Mouse (Mus musculus) kidney, adult 18-20 months (tissue): ENCODE data around the gene Podxl2.
A peak's percentile ranks its signal among the peaks of the same experiment; 100 is the strongest.

Experiments
- DNase-seq: peaks from one replicate; pipeline ENCODE4 v3.0.0; 2021

The Podxl2 gene

DNA sequence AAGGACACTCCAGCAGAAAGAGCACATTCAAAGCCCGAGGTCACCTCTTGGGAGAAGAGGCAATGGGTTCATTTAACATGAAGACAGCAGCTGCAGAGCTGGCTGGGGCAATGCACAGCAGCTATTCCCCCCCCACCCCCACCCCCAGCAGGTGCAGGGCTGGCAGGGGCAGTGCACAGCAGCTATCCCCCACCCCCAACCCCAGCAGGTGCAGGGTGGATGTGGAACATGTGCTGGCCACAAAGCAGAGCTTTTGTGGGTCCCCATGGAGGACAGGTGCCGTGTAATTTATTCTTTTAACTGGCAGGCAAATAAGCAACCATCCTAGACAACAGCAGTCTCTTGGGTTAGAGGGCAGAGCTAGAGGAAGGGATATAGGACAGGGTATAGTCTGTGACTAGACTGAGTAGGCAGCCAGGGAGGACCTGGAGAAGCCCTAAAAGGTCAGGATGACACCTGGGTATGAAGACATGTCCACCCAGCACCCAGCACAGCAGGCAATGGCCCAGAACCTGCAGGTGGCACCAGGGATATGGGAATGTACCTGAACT is 11.6 kb upstream of the Podxl2 start:
- DNase-seq, result no peak

GRCm38 (mm10) chr6:88885644-88886416 is 11.0 kb upstream of the Podxl2 start:
- no peak for DNase-seq

DNA sequence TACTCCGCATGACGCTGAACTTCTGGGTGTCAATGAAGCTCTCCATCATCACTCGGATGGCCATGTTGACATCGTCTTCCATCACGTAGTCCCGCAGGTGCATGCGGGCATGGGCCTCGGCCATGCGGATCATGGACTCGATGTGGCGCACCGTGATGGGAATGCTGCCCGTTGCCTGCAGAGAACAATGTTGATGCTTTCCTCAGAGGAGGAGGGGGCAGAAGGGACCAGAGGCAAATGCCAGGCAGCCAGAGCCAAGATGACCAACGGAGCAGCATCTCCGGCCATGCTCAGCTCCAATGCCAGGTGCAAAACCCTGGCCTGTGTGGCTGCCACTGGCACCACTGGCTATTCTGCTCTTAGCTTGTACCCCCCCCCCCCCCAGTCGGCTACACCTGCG is 9.8 kb upstream of the Podxl2 start:
- DNase-seq, result no peak

- no peak for DNase-seq
Observed at GRCm38 (mm10) chr6:88884195-88884594, 9.4 kb upstream of the Podxl2 start.

- no peak for DNase-seq
Observed at GRCm38 (mm10) chr6:88881334-88881733, 6.5 kb upstream of the Podxl2 start.

DNA sequence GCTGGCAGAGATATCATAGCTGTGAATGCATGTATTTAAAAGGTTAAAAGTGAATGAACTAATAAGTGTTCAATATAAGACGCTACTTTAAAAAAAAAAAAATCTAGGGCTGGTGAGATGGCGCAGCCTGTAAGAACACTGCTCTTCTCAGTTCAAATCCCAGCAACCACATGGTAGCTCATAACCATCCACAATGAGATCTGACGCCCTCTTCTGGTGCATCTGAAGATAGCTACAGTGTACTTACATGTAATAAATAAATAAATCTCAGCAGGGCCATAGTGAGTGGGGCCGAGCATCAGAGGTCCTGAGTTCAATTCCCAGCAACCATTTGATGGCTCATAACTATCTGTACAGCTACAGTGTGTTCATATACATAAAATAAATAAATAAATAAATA is 4.6 kb upstream of the Podxl2 start:
- no peak for DNase-seq

GRCm38 (mm10) chr6:88873965-88874867 is 628 bp downstream of the Podxl2 start:
- no peak for DNase-seq

- DNase-seq, result no peak
Observed at GRCm38 (mm10) chr6:88872811-88873210, 2.0 kb downstream of the Podxl2 start.

DNA sequence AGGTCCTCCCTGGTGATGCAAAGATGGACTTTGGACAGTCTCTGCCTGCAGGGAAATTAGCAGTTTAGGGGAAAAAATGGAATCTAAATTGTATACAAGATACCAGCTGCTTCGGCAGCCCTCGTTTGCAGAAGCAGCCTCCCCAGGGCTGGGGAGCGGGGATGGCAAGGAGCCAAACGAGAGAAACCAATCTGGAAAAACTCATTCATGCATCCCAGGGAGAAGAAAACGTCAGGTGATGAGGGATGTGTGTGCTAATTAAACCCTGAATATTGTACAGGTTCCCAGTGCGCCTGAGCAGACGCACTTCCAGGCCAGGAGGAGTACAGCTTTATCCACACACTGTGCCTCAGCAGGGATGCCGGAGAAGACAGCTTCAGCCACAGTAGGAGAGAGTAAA is 3.3 kb downstream of the Podxl2 start:
- no peak for DNase-seq

GRCm38 (mm10) chr6:88870594-88870993 is 4.2 kb downstream of the Podxl2 start:
- DNase-seq, result no peak

GRCm38 (mm10) chr6:88869459-88869858 is 5.4 kb downstream of the Podxl2 start:
- DNase-seq, result no peak

- no peak for DNase-seq
Observed at GRCm38 (mm10) chr6:88865704-88866103, 9.1 kb downstream of the Podxl2 start.

- DNase-seq, result no peak
Observed at GRCm38 (mm10) chr6:88860914-88861313, 13.9 kb downstream of the Podxl2 start.

DNA sequence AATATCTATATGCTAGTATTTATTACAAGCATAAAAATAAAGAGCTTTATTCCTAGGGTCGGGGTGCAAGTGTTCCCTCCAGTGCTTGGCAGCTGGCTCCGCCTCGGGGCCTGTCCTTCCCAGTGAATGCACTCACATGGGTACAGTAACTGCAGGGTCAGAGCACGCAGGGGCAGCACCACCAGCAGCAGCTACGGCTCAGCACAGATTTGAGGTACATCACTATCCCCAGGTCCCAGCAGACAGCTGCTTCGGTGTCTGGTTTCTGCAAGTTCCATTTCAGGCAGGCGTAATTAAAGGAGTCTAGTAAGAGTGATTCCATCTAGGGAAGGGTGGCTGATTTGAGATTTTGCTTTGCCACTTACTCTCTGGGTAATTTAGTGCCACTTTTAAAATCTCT is 16.5 kb downstream of the Podxl2 start:
- no peak for DNase-seq

GRCm38 (mm10) chr6:88857830-88858229 is 17.0 kb downstream of the Podxl2 start:
- no peak for DNase-seq

- DNase-seq, result peak; percentile 51
Observed at GRCm38 (mm10) chr6:88857249-88857648, 17.6 kb downstream of the Podxl2 start.

GRCm38 (mm10) chr6:88855636-88856035 is 19.2 kb downstream of the Podxl2 start:
- peak; percentile 51 for DNase-seq

- DNase-seq, result no peak
Observed at GRCm38 (mm10) chr6:88854509-88854908, 20.3 kb downstream of the Podxl2 start.

- DNase-seq, result no peak
Observed at GRCm38 (mm10) chr6:88850034-88850433, 24.8 kb downstream of the Podxl2 start.

- peak; percentile 37 for DNase-seq
Observed at GRCm38 (mm10) chr6:88849270-88849669, 25.6 kb downstream of the Podxl2 start.

DNA sequence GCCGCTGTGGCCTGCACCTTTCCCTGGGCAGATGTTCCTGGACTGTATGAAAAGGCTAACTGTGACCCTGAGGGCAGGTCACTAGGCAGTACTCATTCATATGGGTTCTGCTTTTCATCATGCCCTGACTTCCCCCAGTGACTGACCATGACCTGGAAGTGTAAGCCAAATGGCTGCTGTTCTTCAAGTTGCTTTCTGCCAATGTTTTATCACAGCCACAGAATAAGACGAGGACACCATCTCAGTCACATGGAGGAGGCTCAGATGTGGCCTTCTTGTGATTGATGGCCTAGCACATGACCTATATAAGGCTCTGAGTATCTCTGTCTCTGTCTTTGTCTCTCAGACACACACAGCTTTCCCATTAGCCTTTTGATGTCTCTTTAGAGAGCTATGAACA is 27.3 kb downstream of the Podxl2 start:
- DNase-seq, result no peak

- no peak for DNase-seq
Observed at GRCm38 (mm10) chr6:88844901-88845565, 29.8 kb downstream of the Podxl2 start.
